Mouse (Mus musculus): ENCODE data around the gene Prepl.

The Prepl gene

GRCm38 (mm10) chr17:85071088-85071775 is 18.8 kb downstream of the Prepl start:
- DNase-seq (ENCODE audit: low read depth, low spot score), result no peak

DNA sequence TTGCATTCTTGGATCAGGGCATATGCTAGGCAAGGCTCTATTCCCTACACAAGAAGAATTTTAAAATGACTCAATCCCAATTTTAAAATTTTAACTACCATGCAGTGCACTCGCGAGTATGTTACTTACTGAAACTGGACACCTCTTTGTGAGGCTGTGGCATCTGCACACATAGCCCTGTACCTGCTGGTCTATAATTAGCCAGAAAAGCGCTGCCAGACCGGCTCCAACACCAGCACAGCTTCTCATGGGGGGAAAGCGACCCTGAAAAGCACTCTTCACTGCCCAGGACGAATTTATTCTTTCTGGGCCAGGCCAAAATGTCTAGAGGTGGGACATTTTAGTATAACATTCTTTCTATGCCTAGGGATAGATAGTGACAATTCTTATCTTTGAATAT is 19.4 kb downstream of the Prepl start:
- DNase-seq (ENCODE audit: low read depth, low spot score), result no peak

- DNase-seq (ENCODE audit: low read depth, low spot score), result no peak
Observed at GRCm38 (mm10) chr17:85067331-85067730, 22.7 kb downstream of the Prepl start.

GRCm38 (mm10) chr17:85063560-85063959 is 26.5 kb downstream of the Prepl start:
- DNase-seq (ENCODE audit: low read depth, low spot score), result no peak

- DNase-seq (ENCODE audit: low read depth, low spot score), result no peak
Observed at GRCm38 (mm10) chr17:85059136-85059535, 30.9 kb downstream of the Prepl start.

- DNase-seq (ENCODE audit: low read depth, low spot score), result no peak
Observed at GRCm38 (mm10) chr17:85058276-85058675, 31.8 kb downstream of the Prepl start.

GRCm38 (mm10) chr17:85048379-85048778 is 41.7 kb downstream of the Prepl start:
- DNase-seq (ENCODE audit: low read depth, low spot score), result no peak

DNA sequence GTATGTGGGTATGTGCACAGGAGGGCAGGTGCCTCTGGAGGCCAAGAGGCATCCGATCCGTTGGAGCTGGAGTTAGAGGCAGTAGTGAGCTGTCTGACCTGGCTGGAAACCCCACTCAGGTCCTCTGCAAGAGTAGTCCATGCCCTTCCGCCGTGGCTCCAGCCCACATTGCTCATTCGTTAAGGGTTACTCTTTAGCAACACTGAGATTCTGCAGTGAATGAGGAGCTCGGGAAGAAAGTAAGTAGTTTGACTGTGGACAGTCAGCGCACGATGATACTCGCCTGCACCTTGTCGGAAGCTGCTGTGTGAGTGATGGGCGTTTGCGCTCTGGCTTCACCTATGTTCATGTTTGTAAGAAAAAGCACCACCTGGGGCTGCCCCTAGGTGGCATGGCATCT is 44.9 kb downstream of the Prepl start:
- DNase-seq (ENCODE audit: low read depth, low spot score), result no peak

DNA sequence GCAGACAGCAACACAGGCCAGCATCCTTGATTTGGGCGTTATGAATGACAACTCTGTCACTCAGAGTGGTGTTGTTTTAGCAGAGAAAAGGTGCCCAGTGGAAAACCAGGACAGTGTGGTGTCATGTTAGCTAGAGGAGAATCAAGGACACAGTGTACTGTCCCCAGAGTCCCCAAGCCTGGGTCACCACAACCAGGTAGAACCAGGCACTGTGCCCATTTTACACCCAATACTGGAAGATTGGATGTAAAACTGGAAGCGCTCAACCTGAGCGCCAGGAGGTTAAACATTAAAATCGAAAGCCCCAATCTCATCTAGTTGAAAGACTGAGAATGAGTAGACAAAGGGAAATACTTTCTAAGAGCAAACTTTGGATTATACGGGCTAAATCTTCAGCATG is 45.6 kb downstream of the Prepl start:
- DNase-seq (ENCODE audit: low read depth, low spot score), result no peak

GRCm38 (mm10) chr17:85043404-85043816 is 46.6 kb downstream of the Prepl start:
- no peak for DNase-seq (ENCODE audit: low read depth, low spot score)

DNA sequence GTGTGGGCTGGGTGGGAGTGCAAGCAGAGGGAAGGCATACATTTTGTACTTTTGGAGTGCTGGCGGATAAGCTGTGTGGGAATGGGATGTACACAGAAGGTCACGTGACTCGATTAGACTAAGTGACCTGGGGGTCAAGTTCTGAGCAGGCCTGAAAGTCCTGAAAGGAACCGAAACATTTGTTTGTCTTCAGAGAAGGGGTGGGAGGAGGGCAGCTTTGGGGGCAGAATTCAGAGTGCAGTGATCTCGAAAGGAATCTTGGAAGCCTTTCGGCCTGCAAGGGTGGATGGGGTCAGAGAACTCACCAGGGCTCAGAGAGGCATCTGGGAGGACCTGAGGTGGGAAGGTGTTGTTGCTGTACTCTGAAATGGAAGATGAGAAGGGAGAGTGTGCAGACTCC is 47.6 kb downstream of the Prepl start:
- DNase-seq (ENCODE audit: low read depth, low spot score), result no peak

DNA sequence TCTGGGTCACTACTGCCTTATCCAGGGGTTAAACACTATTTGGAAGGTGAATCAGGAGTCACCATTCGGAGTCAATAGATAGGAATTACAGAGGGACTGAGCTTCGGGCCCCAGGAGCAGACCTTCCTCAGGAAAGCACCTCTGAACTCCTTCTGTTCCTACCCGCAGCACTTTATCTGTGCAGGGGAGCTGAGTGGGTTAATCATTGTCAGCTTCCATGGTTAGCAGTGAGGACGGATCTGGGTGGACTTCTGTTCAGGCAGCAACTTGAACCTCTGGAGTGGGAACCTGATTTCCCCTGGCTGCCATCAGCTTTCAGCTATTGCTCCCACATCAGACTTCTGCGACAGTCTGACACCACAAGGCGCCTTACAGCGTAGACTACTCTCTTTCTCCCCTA is 49.1 kb downstream of the Prepl start:
- DNase-seq (ENCODE audit: low read depth, low spot score), result no peak

GRCm38 (mm10) chr17:85038761-85039160 is 51.3 kb downstream of the Prepl start:
- no peak for DNase-seq (ENCODE audit: low read depth, low spot score)

GRCm38 (mm10) chr17:85038311-85038710 is 51.7 kb downstream of the Prepl start:
- DNase-seq (ENCODE audit: low read depth, low spot score), result no peak

DNA sequence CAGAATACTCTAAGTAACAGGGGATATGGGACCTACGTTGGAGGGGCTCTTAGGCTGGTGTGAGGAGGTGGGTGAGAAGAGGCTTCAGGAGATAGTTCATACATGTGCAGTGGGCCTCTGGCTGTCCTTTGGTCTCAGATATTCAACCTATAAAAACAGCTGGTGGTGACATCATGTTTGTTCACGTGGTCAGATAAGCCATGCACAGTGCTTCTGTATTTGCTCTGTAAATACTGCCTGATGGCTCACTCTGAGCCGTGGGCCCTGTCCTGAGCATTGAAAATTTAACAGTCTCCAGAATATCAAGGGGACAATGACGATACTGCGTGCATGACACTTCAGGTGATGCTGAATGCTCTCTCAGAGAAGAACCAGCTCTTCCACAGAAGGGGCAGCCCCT is 52.2 kb downstream of the Prepl start:
- DNase-seq (ENCODE audit: low read depth, low spot score), result no peak

GRCm38 (mm10) chr17:85034068-85034467 is 56.0 kb downstream of the Prepl start:
- DNase-seq (ENCODE audit: low read depth, low spot score), result no peak

DNA sequence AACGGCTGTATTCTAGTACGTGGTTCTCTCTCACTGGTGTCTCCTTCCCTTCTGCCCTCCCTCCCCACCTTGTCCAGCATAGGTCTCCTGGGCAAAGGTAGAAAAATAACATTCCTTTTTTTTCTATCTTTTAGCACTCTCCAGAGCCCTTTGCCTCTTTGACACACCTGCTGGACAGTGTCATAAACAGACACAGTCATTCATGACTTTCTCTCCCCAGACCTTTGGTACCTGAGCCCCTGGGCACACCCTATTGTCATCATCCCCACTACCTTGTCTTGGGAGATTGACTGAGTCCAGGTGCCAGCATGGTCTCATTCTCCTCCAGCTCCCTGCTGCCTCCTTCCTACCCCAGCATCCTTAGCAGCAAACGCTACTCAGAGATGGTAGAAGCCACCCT is 57.0 kb downstream of the Prepl start:
- no peak for DNase-seq (ENCODE audit: low read depth, low spot score)

GRCm38 (mm10) chr17:85030651-85031050 is 59.4 kb downstream of the Prepl start:
- DNase-seq (ENCODE audit: low read depth, low spot score), result no peak

DNA sequence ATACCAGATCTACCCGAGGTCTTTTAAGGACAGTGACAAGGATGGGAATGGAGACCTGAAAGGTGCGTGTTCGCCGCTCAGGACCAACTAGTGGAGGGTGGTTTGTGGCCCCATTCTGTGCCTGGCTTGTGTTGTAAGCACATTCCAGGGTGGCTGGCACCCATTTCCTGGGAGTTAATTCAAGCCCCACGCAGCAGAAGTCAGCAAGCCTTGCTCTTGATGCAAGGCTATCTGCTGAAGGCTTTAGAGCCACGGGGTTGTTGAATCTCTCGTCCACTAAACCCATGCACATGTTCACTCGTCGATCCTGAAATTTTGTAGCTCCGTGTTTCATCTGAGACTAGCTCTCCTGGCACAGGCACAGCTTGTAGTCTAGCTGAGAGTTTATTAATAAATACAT is 61.2 kb downstream of the Prepl start:
- DNase-seq (ENCODE audit: low read depth, low spot score), result no peak

GRCm38 (mm10) chr17:85028093-85028739 is 61.8 kb downstream of the Prepl start, which contains the start of gene Slc3a1:
TSS of gene Slc3a1 (plus strand) at chr17:85028376.
- no peak for DNase-seq (ENCODE audit: low read depth, low spot score)

GRCm38 (mm10) chr17:85027247-85027646 is 62.8 kb downstream of the Prepl start:
- no peak for DNase-seq (ENCODE audit: low read depth, low spot score)

- no peak for DNase-seq (ENCODE audit: low read depth, low spot score)
Observed at GRCm38 (mm10) chr17:85026436-85026835, 63.6 kb downstream of the Prepl start.

- DNase-seq (ENCODE audit: low read depth, low spot score), result no peak
Observed at GRCm38 (mm10) chr17:85025151-85025550, 64.9 kb downstream of the Prepl start.

Data from forelimb bud, embryonic 11.5 days (tissue).